ENCODE assay signal across 13 mouse cellular contexts in the genomic region with DNA sequence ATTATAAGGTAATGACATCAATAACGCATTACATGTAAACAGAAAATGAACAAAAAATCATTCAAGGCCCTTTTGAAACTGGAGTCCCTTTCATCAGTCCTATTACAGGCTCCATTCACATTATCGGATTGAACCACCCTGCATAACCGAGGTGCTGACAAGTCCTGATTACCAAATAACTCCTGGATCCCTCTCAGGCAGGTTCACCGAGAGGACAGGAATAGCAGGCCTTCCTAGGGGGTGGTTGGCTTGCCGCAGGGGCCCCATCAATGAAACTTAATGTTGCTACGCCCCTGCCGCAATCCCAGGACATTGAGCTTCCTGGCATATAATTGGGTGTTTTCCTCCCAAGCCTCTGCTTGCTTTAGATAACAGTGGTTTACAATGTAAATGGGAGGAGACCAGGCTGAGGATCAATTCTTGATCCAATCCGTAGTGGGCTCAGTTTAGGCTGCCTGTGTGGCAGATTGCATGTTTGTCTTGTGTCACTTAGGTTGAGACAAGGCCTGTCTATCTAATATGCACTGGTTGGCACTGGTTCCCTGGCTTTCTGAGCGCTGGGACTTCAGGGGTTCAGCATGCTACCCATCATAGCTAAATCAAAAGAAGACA.
DNase-seq lines count a peak whose midpoint lies in the region; ATAC-seq lines count a peak whose summit lies in the region.
"Had no signal": no experiment of that assay in that cellular context is flagged by ENCODE, and none has a peak within 500 bp of the region (broad histone marks: within the 10 kb centered on the region; RNA-seq: fewer than 3 reads in every experiment).

No protein-coding gene starts in this region.

- H3K9ac ChIP-seq in heart, embryonic 13.5 days: no peak overlapping the region
- H3K9ac ChIP-seq in heart, embryonic 14.5 days (ENCODE audit: low read length): no peak overlapping the region
- no peak overlapping the region for H3K9ac ChIP-seq in midbrain, embryonic 15.5 days
- H3K9ac ChIP-seq: hindbrain, embryonic 15.5 days; midbrain, embryonic 12.5 days had no signal

- peak overlapping the region; percentile 45 for H3K4me2 ChIP-seq in heart, embryonic 13.5 days
- peak overlapping the region; percentile 21 for H3K4me2 ChIP-seq in heart, embryonic 14.5 days (ENCODE audit: low read length)
- H3K4me2 ChIP-seq in midbrain, embryonic 15.5 days: no peak overlapping the region
- H3K4me2 ChIP-seq: hindbrain, embryonic 15.5 days; midbrain, embryonic 12.5 days had no signal

- H3K4me1 ChIP-seq in heart, embryonic 13.5 days: peaks cover 21% of the 10 kb centered on the region
- peaks cover 6 to 15% of the 10 kb centered on the region in 2 experiments for H3K4me1 ChIP-seq in heart, embryonic 14.5 days (ENCODE audit: control insufficient read depth in 2 of 2, insufficient read depth in 2 of 2, low read length in 2 of 2)
- no peaks in the 10 kb centered on the region; the same call in 1 of the 2 replicates for H3K4me1 ChIP-seq in midbrain, embryonic 15.5 days
- H3K4me1 ChIP-seq: midbrain, embryonic 12.5 days had no signal

- H3K4me3 ChIP-seq in heart, embryonic 13.5 days: no peak overlapping the region
- no peak overlapping the region for H3K4me3 ChIP-seq in heart, embryonic 14.5 days (ENCODE audit: control insufficient read depth in 1 of 2, insufficient read depth in 1 of 2, low read depth in 1 of 2, low read length in 2 of 2)
- H3K4me3 ChIP-seq in midbrain, embryonic 15.5 days: no peak overlapping the region
- H3K4me3 ChIP-seq: hindbrain, embryonic 15.5 days; midbrain, embryonic 12.5 days had no signal

- H3K27ac ChIP-seq in heart, embryonic 13.5 days (replicated peaks): no peak overlapping the region
- no peak overlapping the region for H3K27ac ChIP-seq in heart, embryonic 14.5 days (replicated peaks in 1 of 2; ENCODE audit: control insufficient read depth in 1 of 2, insufficient read depth in 1 of 2, low read depth in 2 of 2, low read length in 2 of 2)
- H3K27ac ChIP-seq in midbrain, embryonic 15.5 days: no peak overlapping the region
- H3K27ac ChIP-seq: hindbrain, embryonic 15.5 days; midbrain, embryonic 12.5 days had no signal

- 16% methylated on average over 9 of the region's 9 CpGs for WGBS in heart, embryonic 13.5 days
- WGBS in heart, embryonic 14.5 days: 10% methylated on average over 9 of the region's 9 CpGs
- 51% methylated on average over 9 of the region's 9 CpGs for WGBS in midbrain, embryonic 15.5 days

- intact Hi-C loops in heart, postnatal 14 days (cut with DNase I): no loop called here

- no peaks in the 10 kb centered on the region for H3K36me3 ChIP-seq in heart, embryonic 13.5 days
- no peaks in the 10 kb centered on the region for H3K36me3 ChIP-seq in heart, embryonic 14.5 days (ENCODE audit: control insufficient read depth, insufficient read depth, low read length)
- H3K36me3 ChIP-seq in midbrain, embryonic 15.5 days (replicated peaks): no peaks in the 10 kb centered on the region
- H3K36me3 ChIP-seq: hindbrain, embryonic 15.5 days; midbrain, embryonic 12.5 days had no signal

- DNase-seq in heart, postnatal 14 days: no peak
- peak; percentile 26 for DNase-seq in embryo, embryonic 10.5 days (ENCODE audit: low spot score)
- no peak for DNase-seq in layer of hippocampus, postnatal 10 days (ENCODE audit: low spot score in 2 of 2)
- DNase-seq in thymus, postnatal 14 days: no peak
- DNase-seq: adrenal gland, postnatal 36 days; cerebellum, adult 11 months; kidney, postnatal 14 days had no signal

- H3K27me3 ChIP-seq in heart, embryonic 13.5 days (replicated peaks): no peaks in the 10 kb centered on the region
- no peaks in the 10 kb centered on the region for H3K27me3 ChIP-seq in heart, embryonic 14.5 days (ENCODE audit: control insufficient read depth, insufficient read depth, low read length)
- no peaks in the 10 kb centered on the region for H3K27me3 ChIP-seq in midbrain, embryonic 15.5 days (replicated peaks)
- H3K27me3 ChIP-seq: CH12.LX; hindbrain, embryonic 15.5 days; midbrain, embryonic 12.5 days had no signal

- ATAC-seq in heart, embryonic 13.5 days (ENCODE audit: extremely low read depth, insufficient number of reproducible peaks, low FRiP score, low TSS enrichment): no peak
- ATAC-seq in heart, embryonic 14.5 days (ENCODE audit: insufficient number of reproducible peaks, insufficient read depth, low FRiP score, low read depth): 0 out of 2 replicates have a peak, but pooled peaks have one; percentile 61
- peak; percentile 53 for ATAC-seq in midbrain, embryonic 15.5 days (replicated peaks)

- H3K9me3 ChIP-seq in heart, embryonic 13.5 days: no peaks in the 10 kb centered on the region
- H3K9me3 ChIP-seq in heart, embryonic 14.5 days (ENCODE audit: control insufficient read depth, low read length): no peaks in the 10 kb centered on the region
- H3K9me3 ChIP-seq in midbrain, embryonic 15.5 days: no peaks in the 10 kb centered on the region
- H3K9me3 ChIP-seq: hindbrain, embryonic 15.5 days; midbrain, embryonic 12.5 days had no signal
